Mouse (Mus musculus): ENCODE measurements around the gene Gm5941.
"Not testable (repeated sequence)": the region's sequence is repeated elsewhere in the genome, so short reads cannot be mapped to it uniquely, and the experiment has no call there.

The Gm5941 gene

GRCm38 (mm10) chrX:92489649-92490048 lies at the start of gene Gm5941:
Gene Gm5941, plus strand, starts transcription at chrX:92489949.
- DNase-seq: not testable (repeated sequence)

- DNase-seq: no peak
Observed at GRCm38 (mm10) chrX:92460496-92460895, 29.3 kb upstream of the Gm5941 start.

GRCm38 (mm10) chrX:92464773-92465172 lies 25.0 kb upstream of the Gm5941 start:
- no peak for DNase-seq

GRCm38 (mm10) chrX:92498254-92498653 lies 8.5 kb downstream of the Gm5941 start:
- no peak for DNase-seq

- no peak for DNase-seq
Observed at GRCm38 (mm10) chrX:92527826-92528225, 38.1 kb downstream of the Gm5941 start.

All from cerebellum, adult 8-10 months (tissue).